ENCODE assay signal across 24 mouse cellular contexts in genomic region chr1:4687605-4688004, GRCm38 (mm10).
DNase-seq lines count a peak whose midpoint lies in the region; ATAC-seq and TF ChIP-seq lines count a peak whose summit lies in the region.
"Had no signal": no experiment of that assay in that cellular context is flagged by ENCODE, and none has a peak within 500 bp of the region (broad histone marks: within the 10 kb centered on the region; RNA-seq: fewer than 3 reads in every experiment).

No protein-coding gene starts in this region.

- H3K27me3 ChIP-seq in kidney, postnatal 0 days (ENCODE audit: insufficient read depth, low read length) = no peaks in the 10 kb centered on the region
- no peaks in the 10 kb centered on the region for H3K27me3 ChIP-seq in kidney, embryonic 15.5 days
- no peaks in the 10 kb centered on the region for H3K27me3 ChIP-seq in midbrain, embryonic 14.5 days (ENCODE audit: control insufficient read depth, insufficient read depth, low read length)
- H3K27me3 ChIP-seq in midbrain, embryonic 10.5 days (ENCODE audit: low read depth, poor library complexity, severe bottlenecking) = no peaks in the 10 kb centered on the region
- H3K27me3 ChIP-seq: embryonic facial prominence, embryonic 15.5 days; hindbrain, embryonic 12.5 days; hindbrain, embryonic 15.5 days had no signal

- ATAC-seq in kidney, postnatal 0 days (replicated peaks; ENCODE audit: low FRiP score, low read depth) = no peak
- ATAC-seq in kidney, embryonic 15.5 days (replicated peaks; ENCODE audit: low FRiP score) = no peak; the same call in 1 of the 2 replicates
- peak; percentile 31; the same call in 1 of the 2 replicates for ATAC-seq in midbrain, embryonic 14.5 days (ENCODE audit: low FRiP score, low TSS enrichment)
- ATAC-seq: forebrain, embryonic 14.5 days; forebrain, postnatal 0 days had no signal

- WGBS in kidney, postnatal 0 days = 76% methylated on average over 9 of the region's 9 CpGs
- 78% methylated on average over 9 of the region's 9 CpGs for WGBS in kidney, embryonic 15.5 days
- 93% methylated on average over 9 of the region's 9 CpGs for WGBS in midbrain, embryonic 14.5 days
- WGBS in midbrain, embryonic 10.5 days = 95% methylated on average over 9 of the region's 9 CpGs

- H3K27ac ChIP-seq in kidney, postnatal 0 days = no peak overlapping the region
- no peak overlapping the region for H3K27ac ChIP-seq in kidney, embryonic 15.5 days
- no peak overlapping the region for H3K27ac ChIP-seq in midbrain, embryonic 14.5 days (replicated peaks; ENCODE audit: low read depth, low read length)
- no peak overlapping the region for H3K27ac ChIP-seq in midbrain, embryonic 10.5 days (replicated peaks)
- H3K27ac ChIP-seq: embryonic facial prominence, embryonic 12.5 days; embryonic facial prominence, embryonic 15.5 days; heart, adult 2 months; heart, embryonic 10.5 days; heart, embryonic 13.5 days; hindbrain, embryonic 12.5 days; hindbrain, embryonic 15.5 days had no signal

- no peak overlapping the region for H3K4me3 ChIP-seq in kidney, postnatal 0 days (replicated peaks; ENCODE audit: low read depth, low read length)
- H3K4me3 ChIP-seq in kidney, embryonic 15.5 days (replicated peaks) = no peak overlapping the region
- H3K4me3 ChIP-seq in midbrain, embryonic 14.5 days (replicated peaks; ENCODE audit: low read depth, low read length) = no peak overlapping the region
- no peak overlapping the region for H3K4me3 ChIP-seq in midbrain, embryonic 10.5 days
- H3K4me3 ChIP-seq: embryonic facial prominence, embryonic 12.5 days; embryonic facial prominence, embryonic 15.5 days; heart, adult 2 months; heart, embryonic 10.5 days; heart, embryonic 13.5 days; hindbrain, embryonic 12.5 days; hindbrain, embryonic 15.5 days had no signal

- H3K36me3 ChIP-seq in kidney, postnatal 0 days (ENCODE audit: insufficient read depth, low read length) = no peaks in the 10 kb centered on the region
- no peaks in the 10 kb centered on the region for H3K36me3 ChIP-seq in kidney, embryonic 15.5 days
- no peaks in the 10 kb centered on the region for H3K36me3 ChIP-seq in midbrain, embryonic 14.5 days (ENCODE audit: control insufficient read depth, insufficient read depth, low read length)
- H3K36me3 ChIP-seq in midbrain, embryonic 10.5 days = no peaks in the 10 kb centered on the region
- H3K36me3 ChIP-seq: embryonic facial prominence, embryonic 12.5 days; embryonic facial prominence, embryonic 15.5 days; heart, embryonic 10.5 days; heart, embryonic 13.5 days; hindbrain, embryonic 12.5 days; hindbrain, embryonic 15.5 days had no signal

- no peak overlapping the region for H3K9ac ChIP-seq in kidney, postnatal 0 days (ENCODE audit: low read depth, low read length)
- no peak overlapping the region for H3K9ac ChIP-seq in kidney, embryonic 15.5 days
- no peak overlapping the region for H3K9ac ChIP-seq in midbrain, embryonic 14.5 days (replicated peaks; ENCODE audit: low read length)
- H3K9ac ChIP-seq: embryonic facial prominence, embryonic 12.5 days; embryonic facial prominence, embryonic 15.5 days; forebrain, postnatal 0 days; heart, embryonic 13.5 days; hindbrain, embryonic 12.5 days; hindbrain, embryonic 15.5 days had no signal

- no peak overlapping the region for H3K4me2 ChIP-seq in kidney, postnatal 0 days (ENCODE audit: low read length)
- no peak overlapping the region for H3K4me2 ChIP-seq in kidney, embryonic 15.5 days
- no peak overlapping the region for H3K4me2 ChIP-seq in midbrain, embryonic 14.5 days (ENCODE audit: low read length)
- H3K4me2 ChIP-seq: embryonic facial prominence, embryonic 12.5 days; embryonic facial prominence, embryonic 15.5 days; heart, embryonic 13.5 days; hindbrain, embryonic 12.5 days; hindbrain, embryonic 15.5 days had no signal

- DNase-seq in heart, adult 11 months = peak; percentile 4
- DNase-seq in heart, postnatal 4 days = no peak
- DNase-seq in kidney, postnatal 0 days (ENCODE audit: low spot score) = peak; percentile 59
- no peak for DNase-seq in midbrain, embryonic 14.5 days
- DNase-seq in midbrain, embryonic 10.5 days (ENCODE audit: low spot score) = no peak
- no peak for DNase-seq in gastrocnemius, adult 18-20 months (ENCODE audit: low spot score)
- DNase-seq: adrenal gland, adult 2 months; adrenal gland, postnatal 14 days; cerebellum, adult 11 months; cerebellum, adult 2 months; cerebellum, adult 9-11 months; cerebellum, postnatal 25 days; forebrain, postnatal 0 days; gastrocnemius, postnatal 25 days; heart, adult 2 months; heart, postnatal 14 days had no signal

- TF ChIP-seq CTCF in kidney, postnatal 0 days (IDR thresholded peaks at IDR 0.05; ENCODE audit: low read depth) = no peak

- H3K4me1 ChIP-seq in kidney, postnatal 0 days (replicated peaks; ENCODE audit: insufficient read depth, low read length) = no peaks in the 10 kb centered on the region
- no peaks in the 10 kb centered on the region for H3K4me1 ChIP-seq in kidney, embryonic 15.5 days
- no peaks in the 10 kb centered on the region for H3K4me1 ChIP-seq in midbrain, embryonic 14.5 days (ENCODE audit: control insufficient read depth, insufficient read depth, low read length)
- H3K4me1 ChIP-seq in midbrain, embryonic 10.5 days = peaks cover 3% of the 10 kb centered on the region
- H3K4me1 ChIP-seq: embryonic facial prominence, embryonic 12.5 days; embryonic facial prominence, embryonic 15.5 days; heart, embryonic 10.5 days; heart, embryonic 13.5 days; hindbrain, embryonic 12.5 days; hindbrain, embryonic 15.5 days had no signal

- no peaks in the 10 kb centered on the region for H3K9me3 ChIP-seq in kidney, postnatal 0 days (replicated peaks; ENCODE audit: low read length)
- H3K9me3 ChIP-seq in kidney, embryonic 15.5 days (replicated peaks) = no peaks in the 10 kb centered on the region
- H3K9me3 ChIP-seq in midbrain, embryonic 14.5 days (ENCODE audit: control insufficient read depth, low read length) = no peaks in the 10 kb centered on the region
- no peaks in the 10 kb centered on the region for H3K9me3 ChIP-seq in midbrain, embryonic 10.5 days (replicated peaks)
- H3K9me3 ChIP-seq: embryonic facial prominence, embryonic 12.5 days; embryonic facial prominence, embryonic 15.5 days; heart, embryonic 10.5 days; heart, embryonic 13.5 days; hindbrain, embryonic 12.5 days; hindbrain, embryonic 15.5 days had no signal

Comparison
In these comparisons a context has a peak if more than half of its experiments do, and no peak if none do; other contexts are left out.
1. DNase-seq: peak in heart, adult 11 months (single experiment) and kidney, postnatal 0 days (single experiment); none in heart, postnatal 4 days (single experiment), midbrain, embryonic 14.5 days (single experiment), midbrain, embryonic 10.5 days (single experiment) and gastrocnemius, adult 18-20 months (single experiment).